Mouse (Mus musculus): ENCODE results near the gene Afg1l. TPM values are rescaled to one million over a fixed set of nuclear protein-coding genes. Genes with fewer than 3 reads are reported as not detected.
A peak's percentile ranks its signal among the peaks of the same experiment; 100 is the strongest.

Gene Afg1l
- total RNA-seq (2021) = 10 to 100 TPM; 14.6 to 15.3 TPM

DNA sequence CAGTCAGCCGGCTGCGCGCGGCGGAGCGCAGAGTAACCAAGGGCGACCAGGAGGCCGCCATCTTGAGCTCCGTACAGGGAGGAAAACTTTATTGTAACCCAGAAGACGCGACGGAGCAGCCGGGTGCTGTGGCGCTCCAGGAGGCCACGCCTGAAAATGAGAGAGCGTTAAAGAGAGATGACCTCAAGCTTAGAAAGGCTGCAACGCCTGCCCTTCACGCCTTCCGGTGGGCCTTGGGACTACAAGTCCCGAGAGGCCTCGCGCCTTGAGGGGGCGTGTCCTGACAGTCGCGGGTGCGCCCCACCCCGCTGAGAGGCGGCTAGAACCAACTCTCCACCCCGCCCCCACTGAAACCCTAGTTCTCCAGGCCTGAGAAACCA, at the start of gene Afg1l:
Afg1l (minus strand) TSS at position 225 of the 380 bp plus-strand sequence.
- DNase-seq = peak; percentile 94 to 95

DNA sequence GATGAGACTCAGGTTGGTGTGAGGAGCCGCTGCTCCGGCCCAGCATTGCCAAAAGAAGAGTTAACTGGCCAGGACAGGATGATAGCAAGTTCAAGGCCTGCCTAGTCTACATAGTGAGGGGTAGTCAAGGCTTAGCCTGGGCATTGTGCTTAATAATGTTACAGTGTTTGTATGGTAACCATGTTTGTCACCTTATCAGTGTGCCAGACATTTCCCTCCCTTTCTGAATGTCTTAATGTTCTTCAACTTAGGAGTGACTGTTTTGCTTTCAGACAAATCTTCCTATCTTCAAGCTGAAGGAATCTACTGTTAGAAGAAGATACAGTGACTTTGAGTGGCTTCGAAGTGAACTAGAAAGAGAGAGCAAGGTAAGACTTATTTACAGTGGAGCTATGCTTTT, 47.3 kb upstream of the Afg1l start:
- no peak for DNase-seq

DNA sequence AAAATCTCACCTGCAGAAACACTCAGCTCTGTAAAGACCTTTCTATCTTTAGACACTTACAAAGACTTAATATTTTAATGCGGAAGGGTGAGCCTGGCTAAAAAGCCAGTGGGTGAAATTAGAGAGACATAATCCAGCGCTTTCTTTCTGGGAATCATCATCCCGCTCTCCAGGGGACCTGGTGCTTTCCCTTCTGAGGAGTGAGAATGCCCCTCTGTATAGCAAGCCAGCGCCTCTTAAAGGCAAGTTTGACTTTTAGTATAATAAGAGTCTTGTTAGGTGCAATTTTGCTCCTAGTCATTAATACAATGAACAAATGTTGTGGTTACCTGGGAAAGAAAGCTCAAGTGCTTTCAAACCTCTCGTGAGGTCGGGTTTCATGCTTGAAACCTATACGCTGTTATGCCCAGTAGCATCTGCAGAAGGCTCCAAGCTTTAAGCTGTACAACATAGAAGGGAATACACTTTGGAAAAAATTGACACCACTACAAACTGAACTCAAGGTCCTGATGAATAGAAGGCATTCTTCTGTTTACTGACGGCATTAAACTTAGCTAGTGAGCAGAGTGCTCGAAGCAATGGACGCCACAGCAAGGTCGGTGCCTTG, 45.3 kb upstream of the Afg1l start:
- DNase-seq = no peak

DNA sequence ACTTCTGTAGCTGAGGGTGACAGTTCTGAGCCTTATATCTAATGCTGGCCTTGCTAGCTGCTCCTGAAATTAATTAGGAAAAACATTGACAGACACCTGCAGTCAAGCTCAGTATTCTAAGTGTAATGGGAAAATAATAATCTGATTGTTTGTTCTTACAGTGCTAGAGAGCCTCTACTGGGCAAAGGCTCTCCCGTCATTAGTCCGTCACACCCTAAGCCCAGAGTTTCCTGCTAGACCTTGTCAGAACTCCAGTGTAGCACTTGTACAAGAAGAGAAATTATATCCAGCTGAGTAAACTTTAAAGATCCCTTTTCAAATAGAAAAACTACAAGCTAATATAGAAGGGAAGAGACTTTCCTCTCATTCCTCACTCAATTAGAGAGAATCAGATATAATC, 44.5 kb upstream of the Afg1l start:
- no peak for DNase-seq

DNA sequence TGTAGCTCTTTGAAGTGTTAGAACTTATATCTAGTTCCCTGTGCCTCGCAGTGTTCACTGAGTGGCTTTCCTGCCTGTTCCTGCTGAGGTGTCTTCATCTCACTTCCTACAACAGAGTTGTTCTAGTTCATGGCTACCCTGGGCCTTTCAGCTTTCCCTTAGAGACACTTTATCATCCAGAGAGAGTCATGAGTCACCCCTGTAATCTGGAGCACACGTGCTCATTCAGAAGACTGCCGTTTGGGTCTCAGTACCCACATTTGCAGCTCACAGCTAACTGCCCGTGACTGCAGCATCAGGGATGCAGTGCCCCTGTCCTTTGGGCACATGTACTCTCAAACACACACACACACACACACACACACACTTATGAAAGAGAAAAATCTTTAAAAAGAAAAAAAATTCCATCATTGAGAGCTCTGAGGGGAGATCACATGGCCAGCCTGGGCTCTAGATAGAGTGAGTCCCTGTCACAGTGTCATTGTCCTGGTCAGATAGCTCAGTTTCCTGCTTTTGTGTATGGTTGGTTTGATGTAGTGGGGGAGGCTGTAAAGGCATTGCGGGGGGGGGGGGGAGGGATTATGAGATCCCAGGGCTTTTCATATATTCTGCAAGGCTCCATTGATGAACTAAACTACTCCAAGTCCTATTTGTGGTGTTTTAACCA, 43.1 kb upstream of the Afg1l start:
- DNase-seq = no peak

DNA sequence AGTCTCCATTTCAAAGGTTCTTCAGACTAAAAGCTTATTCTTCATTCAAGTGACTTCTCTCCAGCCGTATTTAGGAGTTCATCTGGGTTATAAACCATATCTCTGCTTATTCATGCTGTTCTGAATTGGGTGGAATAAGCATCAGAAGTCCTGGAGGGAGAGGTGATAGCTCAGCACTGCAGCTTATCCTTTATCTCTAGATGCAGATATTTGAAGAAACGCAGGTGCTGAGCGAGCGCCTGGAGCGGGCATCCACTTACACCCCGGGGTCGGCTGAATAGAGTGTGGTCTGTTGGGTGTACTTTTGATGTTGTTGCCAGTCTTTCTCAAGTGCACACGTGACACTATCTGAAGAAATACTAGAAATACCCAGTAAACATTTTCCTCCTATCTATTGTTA, 40.0 kb upstream of the Afg1l start:
- DNase-seq = no peak

DNA sequence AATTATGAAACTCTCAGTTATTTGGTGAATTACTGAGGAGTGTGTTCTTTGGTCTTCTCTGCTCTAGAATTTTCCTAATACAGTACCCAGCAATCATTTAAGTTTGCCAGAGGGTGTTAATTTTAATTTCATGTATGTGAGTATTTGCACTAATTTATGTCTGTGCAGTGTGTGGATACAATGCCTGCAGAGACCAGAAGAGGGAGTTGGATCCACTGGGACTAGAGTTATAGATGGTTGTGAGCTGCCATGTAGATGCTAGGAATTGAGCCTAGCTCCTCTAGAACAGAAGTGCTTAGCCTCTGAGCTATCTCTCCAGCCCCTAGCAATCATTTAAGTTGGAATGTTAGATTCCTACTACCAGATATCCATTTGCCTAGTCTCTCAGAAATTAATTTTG, 35.8 kb upstream of the Afg1l start:
- no peak for DNase-seq

DNA sequence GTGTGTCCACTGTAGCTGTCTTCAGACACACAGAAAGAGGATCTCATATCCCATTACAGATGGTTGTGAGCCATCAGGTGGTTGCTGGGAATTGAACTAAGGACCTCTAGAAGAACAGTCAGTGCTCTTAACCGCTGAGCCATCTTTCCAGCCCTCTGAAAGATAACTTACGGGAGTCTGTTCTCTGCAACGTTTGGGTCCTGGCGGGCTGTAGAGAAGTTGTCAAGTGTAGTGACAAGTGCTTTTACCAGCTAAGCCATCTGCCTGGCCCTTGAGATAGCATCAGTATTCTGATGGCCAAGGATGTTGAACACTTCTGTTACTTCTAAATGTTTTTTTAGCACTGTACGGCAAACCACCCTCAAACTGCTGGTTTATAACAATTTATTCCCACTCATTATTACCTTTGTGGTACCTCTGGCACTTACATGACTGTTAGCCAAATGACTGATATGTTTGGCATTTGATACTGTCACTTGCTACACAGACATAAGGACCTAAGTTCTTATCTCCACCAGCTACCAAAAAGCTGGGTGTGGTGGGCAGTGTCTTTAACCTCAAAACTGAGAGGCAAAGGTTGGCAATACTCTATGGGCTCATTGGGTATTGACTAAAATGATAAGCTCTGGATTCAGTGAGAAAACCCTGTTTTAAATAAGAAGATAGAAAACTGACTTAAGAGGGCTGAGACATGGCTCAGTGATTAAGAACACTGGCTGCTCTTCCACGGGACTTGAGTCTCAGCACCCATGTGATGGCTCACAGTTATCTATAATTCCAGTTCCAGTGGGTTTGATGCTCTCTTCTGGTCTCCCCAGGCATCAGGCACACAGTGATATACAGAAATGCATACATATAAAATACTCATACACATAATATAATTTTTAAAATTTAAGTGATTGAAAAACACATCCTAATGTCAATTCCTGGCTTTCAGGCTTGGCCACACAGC, 33.1 kb upstream of the Afg1l start:
- DNase-seq = no peak

DNA sequence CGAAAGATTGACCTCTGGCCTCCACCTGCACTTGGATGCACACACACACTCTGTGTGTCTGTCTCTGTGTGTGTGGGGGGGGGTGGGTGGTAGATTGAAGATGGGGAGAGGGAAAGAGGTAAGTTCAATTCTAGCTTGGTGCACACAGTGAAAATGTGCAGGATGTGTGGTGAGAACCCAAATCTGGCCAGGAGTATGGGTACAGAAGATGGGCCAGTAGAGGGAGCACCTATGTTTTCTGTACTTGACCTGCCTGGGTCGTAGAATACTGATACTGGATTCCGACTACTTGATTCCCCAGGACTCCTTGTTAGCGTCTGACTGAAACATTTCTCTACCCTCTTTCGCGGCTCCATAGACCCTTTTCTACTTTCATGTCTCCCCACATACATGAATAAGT, 31.8 kb upstream of the Afg1l start:
- DNase-seq = no peak

DNA sequence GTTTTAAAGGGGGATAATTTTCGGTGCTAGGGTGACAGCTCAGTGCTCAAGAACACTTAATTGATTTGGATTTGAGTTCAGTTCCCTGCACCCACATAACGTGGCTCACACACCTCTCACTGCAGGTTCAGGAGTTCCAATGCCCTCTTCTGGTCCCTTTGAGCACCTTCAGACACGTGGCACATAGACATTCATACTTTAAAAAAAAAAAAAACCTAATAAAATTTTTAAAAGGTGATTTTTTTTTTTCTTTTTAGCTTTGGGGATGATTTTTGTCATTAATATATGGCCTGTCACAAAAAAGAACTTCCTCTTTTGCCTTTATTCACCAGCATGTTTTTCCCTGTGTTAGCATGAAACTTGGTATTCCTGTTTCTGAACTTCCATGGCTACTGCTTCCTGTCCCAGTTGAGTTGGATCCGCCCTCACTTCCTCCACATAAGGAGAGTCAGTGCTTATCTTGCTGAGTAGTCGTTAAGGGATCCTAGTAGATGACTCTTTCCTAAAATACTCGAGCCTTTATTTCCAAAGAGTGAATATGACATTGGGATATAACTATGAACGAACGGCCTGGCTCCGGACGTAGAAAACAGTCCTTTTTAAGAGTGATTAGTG, 25.8 kb upstream of the Afg1l start:
- DNase-seq = no peak

DNA sequence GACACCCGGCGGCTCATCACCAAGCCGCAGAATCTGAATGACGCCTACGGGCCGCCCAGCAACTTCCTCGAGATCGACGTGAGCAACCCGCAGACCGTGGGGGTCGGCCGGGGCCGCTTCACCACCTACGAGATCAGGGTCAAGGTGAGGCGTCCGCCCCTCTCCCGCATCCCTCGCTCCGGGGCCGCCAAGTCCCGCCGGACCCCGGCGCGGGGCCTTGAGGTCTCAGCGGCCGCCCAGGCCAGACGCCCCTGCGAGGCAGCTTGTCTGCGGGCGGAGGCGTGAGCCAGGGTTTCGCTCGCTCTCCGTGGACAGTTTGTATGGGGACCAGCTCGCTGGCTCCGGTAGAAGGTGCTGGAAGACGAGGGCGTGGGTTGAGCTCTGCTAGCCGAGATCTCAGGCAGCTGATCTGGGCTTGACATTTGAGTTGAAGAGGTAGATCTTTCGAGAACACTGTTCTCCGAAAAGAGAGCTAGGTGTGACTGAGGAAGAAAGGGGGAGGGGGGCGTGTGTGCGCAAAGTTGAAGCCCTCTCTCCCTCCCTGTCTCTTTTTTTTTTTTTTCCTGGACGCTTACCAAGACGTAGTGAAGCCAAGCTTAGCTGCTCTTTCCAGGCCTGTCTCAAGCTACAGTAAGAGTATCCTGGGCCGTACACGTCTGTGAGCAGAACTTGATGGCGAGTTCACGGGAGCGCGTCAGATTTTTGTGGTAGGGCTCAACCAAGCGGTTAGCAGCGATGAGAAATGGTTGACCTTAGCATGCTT, 24.2 kb upstream of the Afg1l start:
- DNase-seq = peak; percentile 63 to 68

DNA sequence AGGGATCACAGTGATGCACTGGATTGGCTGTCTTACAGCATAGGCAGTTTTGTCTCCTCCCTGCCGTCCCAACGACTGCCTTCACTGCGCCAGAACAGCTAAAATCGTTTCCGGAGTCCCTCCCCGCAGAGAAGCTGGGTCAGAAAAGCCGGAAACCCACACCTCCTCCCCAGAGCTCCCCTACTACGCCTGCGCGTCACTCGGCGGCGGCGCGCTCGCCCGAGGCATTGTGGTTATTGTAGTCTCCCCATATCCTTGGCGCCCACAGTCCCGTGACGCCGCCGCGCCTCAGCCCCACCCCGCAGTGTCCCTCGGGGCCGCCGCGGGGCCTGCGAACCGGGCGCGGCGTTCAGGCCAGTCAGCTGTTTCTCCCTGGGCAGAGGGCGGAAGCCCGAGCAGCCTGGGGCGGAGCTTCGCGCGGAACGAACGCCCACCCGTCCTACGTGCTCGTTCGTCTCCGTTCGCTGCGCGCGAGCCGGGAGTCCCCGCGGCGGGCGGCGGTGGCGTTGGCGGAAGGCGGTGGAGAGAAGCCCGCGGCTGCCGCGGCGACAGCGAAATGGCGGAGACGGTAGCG, 23.5 kb upstream of the Afg1l start, which contains the start of gene Snx3:
Snx3 (plus strand) TSS at position 256 of the 574 bp plus-strand sequence.
- peak; percentile 97 for DNase-seq

DNA sequence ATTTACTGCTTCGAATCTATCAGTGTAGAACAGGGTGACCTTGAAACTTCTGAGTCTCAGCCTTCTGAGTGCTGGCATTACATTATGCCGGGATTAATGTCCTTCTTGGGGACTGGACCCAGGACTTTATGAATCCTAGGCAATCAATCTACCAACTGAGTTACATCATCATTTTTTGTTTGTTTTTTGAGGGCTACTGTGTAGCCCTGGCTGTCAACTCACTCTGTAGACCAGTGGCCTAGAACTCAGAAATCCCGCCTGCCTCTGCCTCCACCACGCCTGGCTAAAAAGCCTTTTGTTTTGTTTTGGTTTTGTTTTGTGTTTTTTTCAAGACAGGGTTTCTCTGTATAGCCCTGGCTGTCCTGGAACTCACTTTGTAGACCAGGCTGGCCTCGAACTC, 22.8 kb upstream of the Afg1l start:
- no peak for DNase-seq

DNA sequence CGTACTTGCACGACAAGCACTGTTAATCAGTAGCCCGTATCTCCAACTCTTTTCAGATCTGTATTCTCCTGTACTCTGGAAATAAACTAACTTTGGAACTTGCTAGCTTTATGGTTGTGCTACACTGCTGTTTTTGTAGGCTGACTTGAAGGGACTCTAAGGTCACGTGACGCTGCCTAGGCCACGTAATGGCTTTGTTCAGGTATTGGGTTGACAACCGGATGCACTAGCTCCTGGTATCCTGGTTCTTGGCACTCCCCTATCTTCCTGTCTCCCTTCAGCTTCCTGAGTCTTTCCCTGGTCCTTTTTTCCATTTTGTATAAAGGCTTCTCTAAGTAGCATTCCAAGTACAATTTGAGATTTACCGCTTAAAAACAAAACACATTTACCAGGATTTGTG, 22.2 kb upstream of the Afg1l start:
- no peak for DNase-seq

DNA sequence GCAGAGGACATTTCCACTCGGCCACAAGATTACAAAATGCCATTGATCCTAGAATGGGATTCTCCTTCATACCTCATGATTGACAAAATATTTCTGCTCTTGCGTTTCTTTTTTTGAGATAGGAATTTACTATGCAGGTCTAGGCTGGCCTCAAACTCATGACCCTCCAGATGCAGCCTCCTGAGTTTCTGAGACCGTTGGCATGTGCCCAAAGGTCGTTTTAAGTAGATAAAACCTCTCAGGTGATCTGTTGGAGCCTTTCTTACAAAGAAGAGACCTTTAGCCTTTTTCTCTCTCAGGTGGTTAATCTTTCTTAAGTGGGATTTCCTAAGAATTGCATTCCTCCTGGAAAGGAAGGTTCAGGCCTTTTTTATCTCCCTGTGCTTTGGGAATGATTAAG, 14.6 kb upstream of the Afg1l start:
- DNase-seq = no peak

DNA sequence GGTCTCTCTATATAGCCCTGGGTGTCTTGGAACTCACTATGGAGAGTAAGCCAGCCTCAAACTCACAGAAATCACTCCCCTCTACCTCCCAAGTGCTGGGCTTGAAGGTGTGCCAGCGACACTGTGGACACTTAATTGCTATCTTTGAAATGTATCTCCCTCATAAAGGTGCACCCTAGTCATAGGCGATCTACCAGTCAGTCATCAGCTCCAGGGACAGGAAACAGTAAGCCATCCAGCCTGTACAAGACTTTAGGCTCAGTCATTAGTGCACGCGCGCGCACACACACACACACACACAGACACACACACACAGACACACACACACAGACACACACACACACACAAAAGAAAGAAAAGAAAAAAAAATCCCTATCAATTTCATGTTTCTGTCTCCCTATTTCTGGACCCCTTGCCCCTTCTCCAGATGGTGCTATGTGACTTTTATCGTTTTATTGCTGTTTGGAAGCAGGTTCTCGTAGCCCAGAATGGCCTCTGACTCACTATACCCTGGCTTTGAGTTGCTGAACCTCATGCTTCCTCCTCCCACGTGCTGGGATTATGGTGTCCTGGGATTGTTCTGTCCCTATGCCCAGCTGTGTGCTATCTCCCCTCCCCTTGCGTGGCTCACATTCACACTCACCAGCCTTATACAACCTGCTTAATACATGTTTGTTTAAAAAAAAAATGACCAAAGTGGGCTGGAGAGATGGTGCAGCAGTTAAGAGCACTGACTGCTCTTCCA, 13.8 kb upstream of the Afg1l start:
- no peak for DNase-seq

DNA sequence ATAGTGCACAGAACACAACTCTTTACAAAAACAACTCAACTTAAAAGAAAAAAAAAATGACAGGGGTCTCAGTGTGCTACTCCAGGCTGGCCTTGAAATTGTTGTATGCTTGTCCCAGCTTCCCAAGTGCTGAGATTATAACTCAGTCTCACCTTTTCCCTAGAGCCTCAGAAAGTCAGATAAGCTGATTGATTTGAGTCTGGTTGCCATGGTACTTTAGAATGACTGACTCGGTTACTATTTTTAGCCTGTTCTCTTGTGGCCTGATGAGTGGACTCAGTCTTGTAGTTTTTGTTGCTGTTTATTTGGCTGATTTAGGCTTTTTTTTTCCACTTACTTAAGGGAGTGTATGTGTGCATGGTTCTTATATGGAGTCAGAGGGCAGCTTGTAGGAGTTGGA, 12.8 kb upstream of the Afg1l start:
- DNase-seq = no peak

DNA sequence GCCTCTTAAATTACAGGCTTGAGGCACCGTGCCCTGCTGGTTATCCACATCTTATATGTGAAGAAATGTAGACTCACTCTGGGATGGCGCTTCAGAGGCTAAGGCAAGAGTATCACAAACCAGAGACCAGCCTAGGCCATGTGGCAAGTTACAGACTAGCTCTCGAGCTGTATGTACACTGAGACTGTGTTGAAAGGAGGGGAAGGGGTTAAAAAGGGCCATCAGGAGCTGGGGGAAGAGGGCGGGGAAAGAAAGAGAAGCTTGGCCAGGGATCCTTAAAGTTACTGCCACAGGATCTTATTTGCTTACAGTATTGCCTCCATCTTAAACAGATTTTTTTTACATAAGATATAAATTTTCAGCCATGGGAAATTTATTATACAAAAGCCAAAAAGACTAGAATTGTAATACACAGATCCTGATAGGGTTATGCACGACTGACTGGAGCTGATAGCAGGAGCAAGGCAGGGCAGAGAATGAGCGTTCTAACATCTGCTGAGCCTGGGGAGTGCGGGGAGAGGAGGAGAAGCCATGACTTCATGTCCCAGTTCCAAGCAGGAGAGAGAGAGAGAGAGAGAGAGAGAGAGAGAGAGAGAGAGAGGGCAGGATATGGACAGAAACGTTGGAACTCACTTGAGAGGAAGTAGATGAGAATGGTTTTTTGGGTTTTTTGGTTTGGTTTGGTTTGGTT, 10.4 kb upstream of the Afg1l start:
- no peak for DNase-seq

DNA sequence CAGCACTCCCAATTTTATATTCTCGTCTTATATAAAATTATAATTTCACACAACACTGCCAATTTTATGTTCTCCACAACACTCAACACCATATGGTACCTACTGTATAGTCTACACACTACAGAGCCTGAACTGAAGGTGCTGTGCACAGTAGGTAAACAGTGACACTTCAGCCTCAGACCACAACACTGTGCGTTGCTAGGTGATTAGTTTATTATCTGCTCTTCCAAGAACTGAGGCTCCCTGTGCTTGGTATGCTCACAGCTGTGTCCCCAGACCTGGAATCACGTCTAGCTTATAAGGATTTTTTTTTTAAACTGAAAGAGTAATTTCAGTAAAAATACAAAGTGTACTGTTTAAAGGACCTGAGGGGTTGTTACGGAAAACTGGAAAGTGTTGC, 2.4 kb upstream of the Afg1l start:
- DNase-seq = no peak

DNA sequence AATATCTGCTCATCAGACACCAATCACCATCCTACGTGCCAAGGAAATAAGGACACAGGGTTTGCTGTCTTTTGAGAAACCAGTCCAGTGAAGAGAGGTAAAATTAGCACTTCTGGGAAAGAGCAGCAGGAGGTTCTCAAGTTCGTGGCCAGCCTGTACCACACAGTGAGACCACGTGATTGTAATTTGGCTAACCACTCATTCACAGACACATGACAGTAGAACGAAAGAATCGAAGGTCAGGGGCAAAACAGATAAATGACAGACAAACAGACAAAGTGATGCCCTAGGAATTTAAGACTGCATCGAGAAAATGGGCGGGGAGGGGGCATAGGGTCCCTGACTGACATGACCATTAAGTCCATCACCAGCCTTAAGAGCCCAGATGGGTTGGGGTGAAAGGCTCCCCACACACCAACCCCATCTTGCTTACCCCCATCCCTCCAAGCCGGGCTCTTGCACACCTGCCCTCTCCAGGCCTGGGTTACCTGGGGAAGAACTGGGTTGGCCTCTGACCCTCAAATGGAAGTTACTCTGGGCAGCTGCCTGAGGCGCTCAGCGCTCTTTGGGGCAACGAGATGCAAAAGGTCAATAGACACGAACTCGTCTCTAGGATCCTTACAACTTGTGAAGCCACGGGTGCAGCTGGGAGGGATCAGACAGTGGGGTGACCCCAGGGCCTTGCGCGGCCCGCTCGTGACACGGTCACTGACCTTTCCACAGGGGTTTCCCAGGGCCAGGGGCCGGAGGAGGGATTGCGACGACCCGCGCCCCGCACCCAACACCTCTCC, 620 bp downstream of the Afg1l start:
- DNase-seq = no peak

Data from layer of hippocampus, postnatal 36 days (tissue).